ENCODE assay signal across 11 mouse cellular contexts in the genomic region with DNA sequence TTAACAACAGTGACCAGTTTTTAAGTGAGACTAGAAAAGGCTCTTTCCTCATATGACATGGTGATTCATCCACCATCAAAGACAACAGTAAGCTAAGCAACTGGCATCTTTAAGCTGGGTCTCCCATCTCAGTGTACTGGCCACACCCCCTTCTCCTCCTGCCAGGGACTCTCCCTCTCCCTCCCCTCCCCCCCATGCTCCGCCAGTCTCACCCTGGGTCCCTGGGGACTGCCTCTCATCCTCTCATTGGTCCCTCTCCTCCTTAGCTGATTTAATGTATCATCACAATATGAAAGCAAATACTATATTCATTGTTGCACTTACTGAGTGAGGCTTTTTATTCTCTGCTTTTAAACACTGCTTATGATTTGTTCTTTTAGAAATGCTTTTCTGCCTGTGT. TPM values are rescaled to one million over a fixed set of nuclear protein-coding genes. Genes with fewer than 3 reads are reported as not detected.
DNase-seq lines count a peak whose midpoint lies in the region; ATAC-seq and TF ChIP-seq lines count a peak whose summit lies in the region.
"Had no signal": no experiment of that assay in that cellular context is flagged by ENCODE, and none has a peak within 500 bp of the region (broad histone marks: within the 10 kb centered on the region; RNA-seq: fewer than 3 reads in every experiment).

No protein-coding gene starts in this region.

- DNase-seq in left cerebral cortex, postnatal 4 days, result peak; percentile 40
- DNase-seq in left cerebral cortex, postnatal 14 days (ENCODE audit: low spot score in 2 of 2), result no peak
- DNase-seq in embryonic facial prominence, embryonic 14.5 days (ENCODE audit: low spot score), result peak; percentile 68
- peak; percentile 62 for DNase-seq in hindbrain, postnatal 0 days (ENCODE audit: low spot score)
- peak; percentile 38 for DNase-seq in retina, embryonic 14.5 days (ENCODE audit: low spot score)
- no peak for DNase-seq in gastrocnemius, adult 18-20 months (ENCODE audit: low spot score)
- DNase-seq in gastrocnemius, adult 2 months, result no peak
- DNase-seq in limb, embryonic 10.5 days (ENCODE audit: low spot score), result no peak
- DNase-seq: gastrocnemius, postnatal 14 days; heart, postnatal 10 days had no signal

- peak; percentile 68 for ATAC-seq in embryonic facial prominence, embryonic 14.5 days (ENCODE audit: low read depth)
- ATAC-seq in hindbrain, postnatal 0 days, result peak; percentile 66; the same call in 1 of the 2 replicates

- H3K9me3 ChIP-seq in embryonic facial prominence, embryonic 14.5 days (ENCODE audit: control insufficient read depth, low read length), result peaks cover 4% of the 10 kb centered on the region; the same call in 1 of the 2 replicates
- H3K9me3 ChIP-seq in hindbrain, postnatal 0 days (ENCODE audit: low read length), result no peaks in the 10 kb centered on the region
- H3K9me3 ChIP-seq in limb, embryonic 10.5 days (replicated peaks), result no peaks in the 10 kb centered on the region

- 25% methylated on average over 1 of the region's 1 CpGs for WGBS in embryonic facial prominence, embryonic 14.5 days
- 56% methylated on average over 1 of the region's 1 CpGs for whole genome bisulfite sequencing in hindbrain, postnatal 0 days
- WGBS in limb, embryonic 10.5 days, result 38% methylated on average over 1 of the region's 1 CpGs

- H3K4me1 ChIP-seq in embryonic facial prominence, embryonic 14.5 days (ENCODE audit: control insufficient read depth, insufficient read depth, low read length), result 0 out of 2 replicates have a peak, but pooled peaks cover 6% of the 10 kb centered on the region
- no peaks in the 10 kb centered on the region for H3K4me1 ChIP-seq in hindbrain, postnatal 0 days (ENCODE audit: insufficient read depth, low read length)
- 0 out of 2 replicates have a peak, but pooled peaks cover 6% of the 10 kb centered on the region for H3K4me1 ChIP-seq in limb, embryonic 10.5 days

- H3K27ac ChIP-seq in embryonic facial prominence, embryonic 14.5 days (replicated peaks; ENCODE audit: low read depth, low read length), result no peak overlapping the region
- H3K27ac ChIP-seq in hindbrain, postnatal 0 days, result peak overlapping the region; percentile 60; the same call in 1 of the 2 replicates
- no peak overlapping the region for H3K27ac ChIP-seq in gastrocnemius, adult 2 months
- no peak overlapping the region for H3K27ac ChIP-seq in limb, embryonic 10.5 days

- H3K9ac ChIP-seq in embryonic facial prominence, embryonic 14.5 days (ENCODE audit: low read depth, low read length), result no peak overlapping the region
- no peak overlapping the region for H3K9ac ChIP-seq in hindbrain, postnatal 0 days (replicated peaks; ENCODE audit: low read length)

- no peak overlapping the region for H3K4me2 ChIP-seq in embryonic facial prominence, embryonic 14.5 days (ENCODE audit: low read depth, low read length)
- H3K4me2 ChIP-seq in hindbrain, postnatal 0 days (ENCODE audit: low read depth, low read length), result no peak overlapping the region

- intact Hi-C loops in left cerebral cortex, postnatal 4 days (cut with DNase I), result no loop called here
- intact Hi-C loops in left cerebral cortex, postnatal 14 days (cut with DNase I), result no loop called here
- intact Hi-C loops in gastrocnemius, adult 2 months (cut with DNase I), result no loop called here

- no peaks in the 10 kb centered on the region for H3K36me3 ChIP-seq in embryonic facial prominence, embryonic 14.5 days (ENCODE audit: control insufficient read depth, insufficient read depth, low read length)
- H3K36me3 ChIP-seq in hindbrain, postnatal 0 days (ENCODE audit: insufficient read depth, low read length), result no peaks in the 10 kb centered on the region
- H3K36me3 ChIP-seq in limb, embryonic 10.5 days, result peaks cover 7% of the 10 kb centered on the region

- H3K27me3 ChIP-seq in embryonic facial prominence, embryonic 14.5 days (replicated peaks; ENCODE audit: control insufficient read depth, insufficient read depth, low read length), result no peaks in the 10 kb centered on the region
- H3K27me3 ChIP-seq in hindbrain, postnatal 0 days (ENCODE audit: insufficient read depth, low read length), result no peaks in the 10 kb centered on the region
- no peaks in the 10 kb centered on the region for H3K27me3 ChIP-seq in limb, embryonic 10.5 days (ENCODE audit: low read depth, poor library complexity, severe bottlenecking)

- no peak overlapping the region for H3K4me3 ChIP-seq in embryonic facial prominence, embryonic 14.5 days (ENCODE audit: low read depth, low read length)
- no peak overlapping the region for H3K4me3 ChIP-seq in hindbrain, postnatal 0 days (ENCODE audit: low read length)
- H3K4me3 ChIP-seq in gastrocnemius, adult 2 months, result no peak overlapping the region
- no peak overlapping the region for H3K4me3 ChIP-seq in limb, embryonic 10.5 days

- no peak for TF ChIP-seq CTCF in hindbrain, postnatal 0 days (IDR thresholded peaks at IDR 0.05; ENCODE audit: low read depth)
- TF ChIP-seq CTCF in gastrocnemius, adult 2 months (IDR thresholded peaks at IDR 0.05), result no peak

RNA-seq across cellular contexts. Expression of a gene that starts 29.7 kb away (rescaled TPM):
- 10 to 100 TPM; 79.1 to 86.7 TPM for total RNA-seq in left cerebral cortex, postnatal 4 days (2021)
- total RNA-seq in left cerebral cortex, postnatal 14 days (2021), result 10 to 100 TPM; 35.3 to 39.1 TPM
- 6.0 and 6.2 TPM in 2 replicates for polyA plus RNA-seq in embryonic facial prominence, embryonic 14.5 days (2014; fragmentation: Nextera tagmentation; extraction: Ambion mirVana)
- 31.9 and 32.0 TPM in 2 replicates for total RNA-seq in hindbrain, postnatal 0 days (2014; rRNA removed)
- polyA plus RNA-seq in hindbrain, postnatal 0 days (2015; fragmentation: Nextera tagmentation; extraction: Ambion mirVana), result 6.4 and 7.6 TPM in 2 replicates
- total RNA-seq in gastrocnemius, adult 18-20 months (2021), result under 1 TPM; 0.21 to 0.23 TPM
- total RNA-seq in gastrocnemius, adult 2 months (2021), result under 1 TPM; 0.26 to 0.47 TPM
- 8.2 and 8.5 TPM in 2 replicates for polyA plus RNA-seq in limb, embryonic 10.5 days (2016; fragmentation: Nextera tagmentation; extraction: Ambion mirVana)
- total RNA-seq: neutrophil, adult 5-6 weeks had no signal

Comparison
In these comparisons a context has a peak if more than half of its experiments do, and no peak if none do; other contexts are left out.
1. DNase-seq: peak in left cerebral cortex, postnatal 4 days (single experiment), embryonic facial prominence, embryonic 14.5 days (single experiment), hindbrain, postnatal 0 days (single experiment) and retina, embryonic 14.5 days (single experiment); none in left cerebral cortex, postnatal 14 days (0 of 2), gastrocnemius, adult 18-20 months (single experiment), gastrocnemius, adult 2 months (single experiment) and limb, embryonic 10.5 days (single experiment).
2. RNA of a gene that starts 29.7 kb away (total RNA-seq): 79.1 to 86.7 TPM in left cerebral cortex, postnatal 4 days, 35.3 to 39.1 TPM in left cerebral cortex, postnatal 14 days and 31.9 to 32.0 TPM in hindbrain, postnatal 0 days; 0.26 to 0.47 TPM in gastrocnemius, adult 2 months and 0.21 to 0.23 TPM in gastrocnemius, adult 18-20 months; every median in the first group is over 10 times any median in the second.